Mouse (Mus musculus) stomach, embryonic 14.5 days (tissue): ENCODE measurements around the gene Tmem126b. TPM values are rescaled to one million over a fixed set of nuclear protein-coding genes. Genes with fewer than 3 reads are reported as not detected.
A peak's percentile ranks its signal among the peaks of the same experiment; 100 is the strongest.

ENCODE experiments used
- ATAC-seq: fragments of 200-750 bp; cut with Nextera tagmentation; 2 replicates; pipeline ENCODE4 v1.8.0; 2017; ENCODE audit warnings: low read depth, moderate TSS enrichment; ENCODE audit not compliant: insufficient number of reproducible peaks, insufficient read depth, low FRiP score
- H3K27ac ChIP-seq: fragments of 300-500 bp; sonication (generic); 2 replicates; pipeline ENCODE4 v1.5.1; 2014; ENCODE audit warnings: mild to moderate bottlenecking, low read length, moderate library complexity, mixed read lengths
- H3K27me3 ChIP-seq: fragments of 300-500 bp; sonication (generic); 2 replicates; pipeline ENCODE4 v1.6.1; 2014; ENCODE audit warnings: low read length, control low read depth, mixed read lengths; ENCODE audit not compliant: control insufficient read depth, insufficient read depth
- H3K36me3 ChIP-seq: fragments of 300-500 bp; sonication (generic); 2 replicates; pipeline ENCODE4 v1.6.1; 2014; ENCODE audit warnings: mild to moderate bottlenecking, control low read depth, low read length, moderate library complexity, mixed read lengths; ENCODE audit not compliant: control insufficient read depth, insufficient read depth
- H3K4me1 ChIP-seq: fragments of 300-500 bp; sonication (generic); 2 replicates; pipeline ENCODE4 v1.6.1; 2014; ENCODE audit warnings: low read length, control low read depth, mixed read lengths; ENCODE audit not compliant: control insufficient read depth, insufficient read depth
- H3K4me2 ChIP-seq: fragments of 300-500 bp; sonication (generic); replicated peaks from 2 replicates; pipeline ENCODE4 v1.6.1; 2014; ENCODE audit warnings: low read depth, low read length, control low read depth
- H3K4me3 ChIP-seq: fragments of 300-500 bp; sonication (generic); 2 replicates; pipeline ENCODE4 v1.5.1; 2014; ENCODE audit warnings: low read depth, low read length, control low read depth
- H3K9ac ChIP-seq: fragments of 300-500 bp; sonication (generic); replicated peaks from 2 replicates; pipeline ENCODE4 v1.6.1; 2014; ENCODE audit warnings: low read depth, mild to moderate bottlenecking, control low read depth, low read length, moderate library complexity, mixed read lengths
- H3K9me3 ChIP-seq: fragments of 300-500 bp; sonication (generic); 2 replicates; pipeline ENCODE4 v1.6.1; 2016; ENCODE audit warnings: low read depth, low read length, control low read depth; ENCODE audit not compliant: control insufficient read depth
- WGBS: fragments of 180-500 bp; shearing (Covaris S2); extraction: QIAGEN DNeasy Blood & Tissue Kit; methylation state at CpG from one replicate; pipeline ENCODE4 v1.1.7; 2014; 5-methylcytosine and 5-hydroxymethylcytosine counted together
- polyA plus RNA-seq: library from polyadenylated mRNA; unstranded; fragments of >200 nt; fragmentation: Nextera tagmentation; extraction: Ambion mirVana; gene quantifications from 2 replicates; pipeline ENCODE4 v1.2.1, GENCODE M21; 2014

Tmem126b gene
- polyA plus RNA-seq, 1 experiment from 2014 or later = 32.7 TPM

GRCm38 (mm10) chr7:90460330-90460729 lies 15.5 kb downstream of the Tmem126b start:
- no peak overlapping the region for H3K4me2 ChIP-seq

GRCm38 (mm10) chr7:90457517-90457916 lies 18.3 kb downstream of the Tmem126b start:
- WGBS = 14% methylated on average over 10 of the region's 10 CpGs
- peaks cover 3% of the 10 kb centered on the region; the same call in 1 of the 2 replicates for H3K36me3 ChIP-seq
- ATAC-seq = no peak

More at GRCm38 (mm10) chr7:90460330-90460729, 15.5 kb downstream of the Tmem126b start:
- Histone ChIP-seq H3K27ac (no peak overlapping the region), H3K36me3 (no peaks in the 10 kb centered on the region), H3K9me3 (no peaks in the 10 kb centered on the region), H3K4me3 (no peak overlapping the region), H3K27me3 (no peaks in the 10 kb centered on the region), H3K4me1 (peaks cover 7% of the 10 kb centered on the region), H3K9ac (no peak overlapping the region)
- 45% methylated on average over 10 of the region's 10 CpGs for WGBS
- no peak for ATAC-seq

GRCm38 (mm10) chr7:90456845-90457468 lies 18.8 kb downstream of the Tmem126b start, which contains the start of gene Tmem126a:
Tmem126a (minus strand) TSS chr7:90457229.
- Histone ChIP-seq H3K4me3 (peak within 1 kb of the TSS; percentile 76), H3K9ac (peak within 1 kb of the TSS; percentile 61), H3K4me1 (peaks cover 7% of the 10 kb centered on the region), H3K36me3 (peaks cover 7% of the 10 kb centered on the region; the same call in 1 of the 2 replicates), H3K27me3 (no peaks in the 10 kb centered on the region), H3K4me2 (peak within 1 kb of the TSS; percentile 45), H3K27ac (peak within 1 kb of the TSS; percentile 88), H3K9me3 (no peaks in the 10 kb centered on the region)
- ATAC-seq = peak; percentile 96
- under 1% methylated on average over 41 of the region's 41 CpGs for WGBS

More at GRCm38 (mm10) chr7:90457517-90457916, 18.3 kb downstream of the Tmem126b start:
- H3K4me1 ChIP-seq = peaks cover 7% of the 10 kb centered on the region
- H3K4me3 ChIP-seq = peak overlapping the region; percentile 76
- no peaks in the 10 kb centered on the region for H3K9me3 ChIP-seq
- H3K4me2 ChIP-seq = peak overlapping the region; percentile 45
- peak overlapping the region; percentile 61; the same call in 1 of the 2 replicates for H3K9ac ChIP-seq
- no peaks in the 10 kb centered on the region for H3K27me3 ChIP-seq
- H3K27ac ChIP-seq = peak overlapping the region; percentile 88

GRCm38 (mm10) chr7:90456149-90456844 lies 19.5 kb downstream of the Tmem126b start:
- WGBS = 25% methylated on average over 7 of the region's 7 CpGs
- Histone ChIP-seq H3K4me3 (peak overlapping the region; percentile 76), H3K9me3 (no peaks in the 10 kb centered on the region), H3K27ac (peak overlapping the region; percentile 88; the same call in 1 of the 2 replicates), H3K36me3 (peaks cover 11% of the 10 kb centered on the region), H3K9ac (peak overlapping the region; percentile 61), H3K27me3 (no peaks in the 10 kb centered on the region), H3K4me2 (peak overlapping the region; percentile 45), H3K4me1 (peaks cover 7% of the 10 kb centered on the region)
- ATAC-seq = no peak

GRCm38 (mm10) chr7:90444206-90444605 lies 31.6 kb downstream of the Tmem126b start:
- peak overlapping the region; percentile 99 for H3K4me3 ChIP-seq
- H3K4me1 ChIP-seq = no peaks in the 10 kb centered on the region
- peaks cover 14% of the 10 kb centered on the region; the same call in 1 of the 2 replicates for H3K36me3 ChIP-seq
- WGBS = under 1% methylated on average over 6 of the region's 6 CpGs
- H3K27me3 ChIP-seq = no peaks in the 10 kb centered on the region
- H3K27ac ChIP-seq = peak overlapping the region; percentile 99; the same call in 1 of the 2 replicates
- ATAC-seq = no peak
- H3K9ac ChIP-seq = peak overlapping the region; percentile 97
- H3K4me2 ChIP-seq = peak overlapping the region; percentile 95
- H3K9me3 ChIP-seq = no peaks in the 10 kb centered on the region

- WGBS = under 1% methylated on average over 104 of the region's 123 CpGs
- ATAC-seq = peak; percentile 72
- H3K4me2 ChIP-seq = peak overlapping the region; percentile 95
- no peaks in the 10 kb centered on the region for H3K4me1 ChIP-seq
- no peaks in the 10 kb centered on the region for H3K9me3 ChIP-seq
- peak overlapping the region; percentile 99 for H3K27ac ChIP-seq
- H3K36me3 ChIP-seq = peaks cover 11% of the 10 kb centered on the region; the same call in 1 of the 2 replicates
- H3K27me3 ChIP-seq = no peaks in the 10 kb centered on the region
- peak overlapping the region; percentile 99 for H3K4me3 ChIP-seq
- peak overlapping the region; percentile 97 for H3K9ac ChIP-seq
Measured at GRCm38 (mm10) chr7:90443101-90444091, 32.4 kb downstream of the Tmem126b start.

- Histone ChIP-seq H3K9ac (peak within 1 kb of the TSS; percentile 97), H3K4me2 (peak within 1 kb of the TSS; percentile 95), H3K36me3 (peaks cover 6% of the 10 kb centered on the region; the same call in 1 of the 2 replicates), H3K27ac (peak within 1 kb of the TSS; percentile 99), H3K9me3 (no peaks in the 10 kb centered on the region), H3K4me3 (peak within 1 kb of the TSS; percentile 99), H3K4me1 (no peaks in the 10 kb centered on the region), H3K27me3 (no peaks in the 10 kb centered on the region)
- WGBS = under 1% methylated on average over 52 of the region's 54 CpGs
- peak; percentile 95 for ATAC-seq
Measured at GRCm38 (mm10) chr7:90442518-90443080, 33.2 kb downstream of the Tmem126b start, which contains the start of gene Crebzf. Crebzf (plus strand) TSS chr7:90442729.
